Mouse (Mus musculus) lung, adult 2 months (tissue): ENCODE measurements at regions not wholly inside any gene's neighbourhood (a gene's known extent, or its start where the extent isn't known, plus 50 kb on each side); places are given as distances from the start of the nearest gene placed in this dataset.

Experiments
- CTCF ChIP-seq: fragments of 200-500 bp; IDR thresholded peaks from 2 replicates; pipeline ENCODE4 v1.5.1; 2011; ENCODE audit warnings: mild to moderate bottlenecking, low read length, control low read depth; ENCODE audit not compliant: insufficient read depth
- POLR2A ChIP-seq: fragments of 200-500 bp; IDR thresholded peaks from 2 replicates; pipeline ENCODE4 v1.6.1; 2011; ENCODE audit warnings: low read depth, mild to moderate bottlenecking, control low read depth, low read length, borderline replicate concordance; ENCODE audit errors: extremely low read depth

DNA sequence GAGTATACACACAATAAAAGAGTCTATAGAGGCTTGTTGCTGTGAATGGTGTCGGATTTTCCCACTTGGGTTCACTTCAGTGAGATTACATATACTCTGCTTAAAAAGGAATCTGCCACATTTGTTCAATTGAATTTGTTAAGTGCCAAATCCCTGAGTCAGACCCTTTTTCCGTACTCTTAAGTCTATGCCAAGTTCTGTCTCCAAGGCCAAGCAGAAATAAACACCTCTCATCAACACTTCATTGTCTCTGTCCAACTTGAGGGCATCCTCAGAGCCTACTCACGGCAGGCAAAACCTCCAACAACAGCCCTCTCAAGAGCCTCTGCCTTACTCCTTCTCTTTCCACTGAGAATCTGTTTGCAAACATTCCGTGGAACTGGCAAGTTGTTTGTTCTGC is 325.6 kb upstream of the Nr2f2 start:
- no peak for TF ChIP-seq POLR2A
- TF ChIP-seq CTCF = no peak
